Mouse (Mus musculus): ENCODE measurements around the gene Glb1l2. TPM values are rescaled to one million over a fixed set of nuclear protein-coding genes. Genes with fewer than 3 reads are reported as not detected.

The Glb1l2 gene
- 4.6 and 5.6 TPM in 2 replicates for polyA plus RNA-seq (2014; fragmentation: Nextera tagmentation; extraction: Ambion mirVana)

GRCm38 (mm10) chr9:26805935-26806666 lies at the start of gene Glb1l2:
Gene Glb1l2 (minus strand): TSS chr9:26806468.
- no peaks in the 10 kb centered on the region for H3K36me3 ChIP-seq (ENCODE audit: control insufficient read depth, insufficient read depth, low read length)
- no peaks in the 10 kb centered on the region for H3K9me3 ChIP-seq (ENCODE audit: control insufficient read depth, low read length)
- DNase-seq (ENCODE audit: low spot score) (peak; percentile 98), ATAC-seq (ENCODE audit: low read depth) (peak; percentile 100)
- H3K27ac ChIP-seq (replicated peaks; ENCODE audit: low read depth, low read length) = peak within 1 kb of the TSS; percentile 18; the same call in 1 of the 2 replicates
- no peaks in the 10 kb centered on the region for H3K27me3 ChIP-seq (replicated peaks; ENCODE audit: control insufficient read depth, insufficient read depth, low read length)
- no peaks in the 10 kb centered on the region for H3K4me1 ChIP-seq (ENCODE audit: control insufficient read depth, insufficient read depth, low read length)
- peak within 1 kb of the TSS; percentile 46 for H3K4me3 ChIP-seq (ENCODE audit: low read depth, low read length)
- H3K4me2 ChIP-seq (ENCODE audit: low read depth, low read length) = peak within 1 kb of the TSS; percentile 73
- H3K9ac ChIP-seq (ENCODE audit: low read depth, low read length) = peak within 1 kb of the TSS; percentile 57
- WGBS = 2% methylated on average over 30 of the region's 33 CpGs

- DNase-seq (ENCODE audit: low spot score) (no peak), ATAC-seq (ENCODE audit: low read depth) (no peak)
- no peak overlapping the region for H3K4me3 ChIP-seq (ENCODE audit: low read depth, low read length)
- H3K9ac ChIP-seq (ENCODE audit: low read depth, low read length) = no peak overlapping the region
- no peaks in the 10 kb centered on the region for H3K27me3 ChIP-seq (replicated peaks; ENCODE audit: control insufficient read depth, insufficient read depth, low read length)
- no peak overlapping the region for H3K27ac ChIP-seq (replicated peaks; ENCODE audit: low read depth, low read length)
- H3K4me2 ChIP-seq (ENCODE audit: low read depth, low read length) = no peak overlapping the region
- H3K4me1 ChIP-seq (ENCODE audit: control insufficient read depth, insufficient read depth, low read length) = no peaks in the 10 kb centered on the region
- H3K36me3 ChIP-seq (ENCODE audit: control insufficient read depth, insufficient read depth, low read length) = no peaks in the 10 kb centered on the region
- H3K9me3 ChIP-seq (ENCODE audit: control insufficient read depth, low read length) = no peaks in the 10 kb centered on the region
- 83% methylated on average over 3 of the region's 3 CpGs for WGBS
Measured at GRCm38 (mm10) chr9:26831089-26831488, 24.8 kb upstream of the Glb1l2 start.

- no peak for ATAC-seq (ENCODE audit: low read depth)
- no peak overlapping the region for H3K4me2 ChIP-seq (ENCODE audit: low read depth, low read length)
- no peak overlapping the region for H3K27ac ChIP-seq (replicated peaks; ENCODE audit: low read depth, low read length)
- no peak overlapping the region for H3K9ac ChIP-seq (ENCODE audit: low read depth, low read length)
- H3K4me1 ChIP-seq (ENCODE audit: control insufficient read depth, insufficient read depth, low read length) = no peaks in the 10 kb centered on the region
- no peaks in the 10 kb centered on the region for H3K36me3 ChIP-seq (ENCODE audit: control insufficient read depth, insufficient read depth, low read length)
- DNase-seq (ENCODE audit: low spot score) = no peak
- H3K27me3 ChIP-seq (replicated peaks; ENCODE audit: control insufficient read depth, insufficient read depth, low read length) = no peaks in the 10 kb centered on the region
- WGBS = 53% methylated on average over 1 of the region's 1 CpGs
- H3K9me3 ChIP-seq (ENCODE audit: control insufficient read depth, low read length) = no peaks in the 10 kb centered on the region
- no peak overlapping the region for H3K4me3 ChIP-seq (ENCODE audit: low read depth, low read length)
Measured at GRCm38 (mm10) chr9:26819942-26820341, 13.7 kb upstream of the Glb1l2 start.

- ATAC-seq (ENCODE audit: low read depth) = no peak
- DNase-seq (ENCODE audit: low spot score) = no peak
Measured at GRCm38 (mm10) chr9:26808735-26809134, 2.5 kb upstream of the Glb1l2 start.

GRCm38 (mm10) chr9:26804321-26804720 lies 1.9 kb downstream of the Glb1l2 start:
- no peak overlapping the region for H3K4me2 ChIP-seq (ENCODE audit: low read depth, low read length)
- DNase-seq (ENCODE audit: low spot score) = no peak
- H3K27ac ChIP-seq (replicated peaks; ENCODE audit: low read depth, low read length) = no peak overlapping the region
- no peaks in the 10 kb centered on the region for H3K9me3 ChIP-seq (ENCODE audit: control insufficient read depth, low read length)
- no peak overlapping the region for H3K4me3 ChIP-seq (ENCODE audit: low read depth, low read length)
- ATAC-seq (ENCODE audit: low read depth) = no peak
- H3K4me1 ChIP-seq (ENCODE audit: control insufficient read depth, insufficient read depth, low read length) = no peaks in the 10 kb centered on the region
- no peak overlapping the region for H3K9ac ChIP-seq (ENCODE audit: low read depth, low read length)
- H3K36me3 ChIP-seq (ENCODE audit: control insufficient read depth, insufficient read depth, low read length) = no peaks in the 10 kb centered on the region
- no peaks in the 10 kb centered on the region for H3K27me3 ChIP-seq (replicated peaks; ENCODE audit: control insufficient read depth, insufficient read depth, low read length)

More at GRCm38 (mm10) chr9:26808735-26809134, 2.5 kb upstream of the Glb1l2 start:
- no peak overlapping the region for H3K9ac ChIP-seq (ENCODE audit: low read depth, low read length)
- H3K9me3 ChIP-seq (ENCODE audit: control insufficient read depth, low read length) = no peaks in the 10 kb centered on the region
- no peak overlapping the region for H3K4me3 ChIP-seq (ENCODE audit: low read depth, low read length)
- no peaks in the 10 kb centered on the region for H3K36me3 ChIP-seq (ENCODE audit: control insufficient read depth, insufficient read depth, low read length)
- no peak overlapping the region for H3K27ac ChIP-seq (replicated peaks; ENCODE audit: low read depth, low read length)
- H3K4me1 ChIP-seq (ENCODE audit: control insufficient read depth, insufficient read depth, low read length) = no peaks in the 10 kb centered on the region
- WGBS = 78% methylated on average over 2 of the region's 2 CpGs
- no peaks in the 10 kb centered on the region for H3K27me3 ChIP-seq (replicated peaks; ENCODE audit: control insufficient read depth, insufficient read depth, low read length)
- H3K4me2 ChIP-seq (ENCODE audit: low read depth, low read length) = no peak overlapping the region

GRCm38 (mm10) chr9:26800357-26800756 lies 5.9 kb downstream of the Glb1l2 start:
- no peaks in the 10 kb centered on the region for H3K9me3 ChIP-seq (ENCODE audit: control insufficient read depth, low read length)
- DNase-seq (ENCODE audit: low spot score) (no peak), ATAC-seq (ENCODE audit: low read depth) (no peak)
- H3K4me3 ChIP-seq (ENCODE audit: low read depth, low read length) = no peak overlapping the region
- H3K4me1 ChIP-seq (ENCODE audit: control insufficient read depth, insufficient read depth, low read length) = no peaks in the 10 kb centered on the region
- H3K27ac ChIP-seq (replicated peaks; ENCODE audit: low read depth, low read length) = no peak overlapping the region
- no peaks in the 10 kb centered on the region for H3K36me3 ChIP-seq (ENCODE audit: control insufficient read depth, insufficient read depth, low read length)
- WGBS = 94% methylated on average over 2 of the region's 2 CpGs
- H3K27me3 ChIP-seq (replicated peaks; ENCODE audit: control insufficient read depth, insufficient read depth, low read length) = no peaks in the 10 kb centered on the region
- no peak overlapping the region for H3K9ac ChIP-seq (ENCODE audit: low read depth, low read length)
- H3K4me2 ChIP-seq (ENCODE audit: low read depth, low read length) = no peak overlapping the region

GRCm38 (mm10) chr9:26798731-26799130 lies 7.5 kb downstream of the Glb1l2 start:
- Histone ChIP-seq H3K36me3 (ENCODE audit: control insufficient read depth, insufficient read depth, low read length) (no peaks in the 10 kb centered on the region), H3K27ac (replicated peaks; ENCODE audit: low read depth, low read length) (no peak overlapping the region), H3K4me1 (ENCODE audit: control insufficient read depth, insufficient read depth, low read length) (no peaks in the 10 kb centered on the region), H3K27me3 (replicated peaks; ENCODE audit: control insufficient read depth, insufficient read depth, low read length) (no peaks in the 10 kb centered on the region), H3K4me2 (ENCODE audit: low read depth, low read length) (no peak overlapping the region), H3K4me3 (ENCODE audit: low read depth, low read length) (no peak overlapping the region), H3K9ac (ENCODE audit: low read depth, low read length) (no peak overlapping the region), H3K9me3 (ENCODE audit: control insufficient read depth, low read length) (no peaks in the 10 kb centered on the region)
- DNase-seq (ENCODE audit: low spot score) (no peak), ATAC-seq (ENCODE audit: low read depth) (no peak)
- 77% methylated on average over 1 of the region's 1 CpGs for WGBS

- no peaks in the 10 kb centered on the region for H3K9me3 ChIP-seq (ENCODE audit: control insufficient read depth, low read length)
- H3K4me2 ChIP-seq (ENCODE audit: low read depth, low read length) = no peak overlapping the region
- ATAC-seq (ENCODE audit: low read depth) (no peak), DNase-seq (ENCODE audit: low spot score) (no peak)
- no peak overlapping the region for H3K27ac ChIP-seq (replicated peaks; ENCODE audit: low read depth, low read length)
- H3K4me3 ChIP-seq (ENCODE audit: low read depth, low read length) = no peak overlapping the region
- no peaks in the 10 kb centered on the region for H3K27me3 ChIP-seq (replicated peaks; ENCODE audit: control insufficient read depth, insufficient read depth, low read length)
- no peaks in the 10 kb centered on the region for H3K4me1 ChIP-seq (ENCODE audit: control insufficient read depth, insufficient read depth, low read length)
- WGBS = 86% methylated on average over 3 of the region's 3 CpGs
- no peak overlapping the region for H3K9ac ChIP-seq (ENCODE audit: low read depth, low read length)
- H3K36me3 ChIP-seq (ENCODE audit: control insufficient read depth, insufficient read depth, low read length) = no peaks in the 10 kb centered on the region
Measured at GRCm38 (mm10) chr9:26798205-26798604, 8.1 kb downstream of the Glb1l2 start.

GRCm38 (mm10) chr9:26792829-26793228 lies 13.4 kb downstream of the Glb1l2 start:
- Histone ChIP-seq H3K9me3 (ENCODE audit: control insufficient read depth, low read length) (no peaks in the 10 kb centered on the region), H3K36me3 (ENCODE audit: control insufficient read depth, insufficient read depth, low read length) (no peaks in the 10 kb centered on the region), H3K27ac (replicated peaks; ENCODE audit: low read depth, low read length) (no peak overlapping the region), H3K4me2 (ENCODE audit: low read depth, low read length) (no peak overlapping the region), H3K4me1 (ENCODE audit: control insufficient read depth, insufficient read depth, low read length) (no peaks in the 10 kb centered on the region), H3K27me3 (replicated peaks; ENCODE audit: control insufficient read depth, insufficient read depth, low read length) (no peaks in the 10 kb centered on the region), H3K9ac (ENCODE audit: low read depth, low read length) (no peak overlapping the region), H3K4me3 (ENCODE audit: low read depth, low read length) (no peak overlapping the region)
- ATAC-seq (ENCODE audit: low read depth) = no peak
- 76% methylated on average over 3 of the region's 3 CpGs for WGBS
- no peak for DNase-seq (ENCODE audit: low spot score)

Data from embryonic facial prominence, embryonic 14.5 days (tissue).